Mouse (Mus musculus) bone marrow macrophage, adult 2 months (primary cell): ENCODE measurements around the gene Acer1. TPM values are rescaled to one million over a fixed set of nuclear protein-coding genes. Genes with fewer than 3 reads are reported as not detected.
"Not testable (repeated sequence)": the region's sequence is repeated elsewhere in the genome, so short reads cannot be mapped to it uniquely, and the experiment has no call there.

ENCODE experiments used
- H3K27ac ChIP-seq: 2 replicates; pipeline ENCODE4 v1.5.1; 2012; ENCODE audit warnings: low read depth, low read length; ENCODE audit not compliant: insufficient read depth
- H3K4me1 ChIP-seq: 2 replicates; pipeline ENCODE4 v1.6.1; 2012; ENCODE audit warnings: low read length; ENCODE audit not compliant: control insufficient read depth, insufficient read depth
- H3K4me3 ChIP-seq: 2 replicates; pipeline ENCODE4 v1.5.1; 2012; ENCODE audit warnings: mild to moderate bottlenecking, low read length, moderate library complexity; ENCODE audit not compliant: insufficient read depth
- CTCF ChIP-seq: IDR thresholded peaks from 2 replicates; pipeline ENCODE4 v1.5.1; 2012; ENCODE audit warnings: low read depth, mild to moderate bottlenecking, low read length, moderate library complexity
- POLR2A ChIP-seq: IDR thresholded peaks from 2 replicates; pipeline ENCODE4 v1.6.1; 2012; ENCODE audit warnings: mild to moderate bottlenecking, low read depth, low read length, borderline replicate concordance
- polyA plus RNA-seq: library from polyadenylated mRNA; stranded (reverse); fragments of >200 nt; gene quantifications from 2 replicates; pipeline ENCODE4 v1.2.4, GENCODE M21; 2012; ENCODE audit not compliant: missing spikeins, insufficient read depth, insufficient read length

Gene Acer1
- polyA plus RNA-seq, 1 experiment, result not detected

DNA sequence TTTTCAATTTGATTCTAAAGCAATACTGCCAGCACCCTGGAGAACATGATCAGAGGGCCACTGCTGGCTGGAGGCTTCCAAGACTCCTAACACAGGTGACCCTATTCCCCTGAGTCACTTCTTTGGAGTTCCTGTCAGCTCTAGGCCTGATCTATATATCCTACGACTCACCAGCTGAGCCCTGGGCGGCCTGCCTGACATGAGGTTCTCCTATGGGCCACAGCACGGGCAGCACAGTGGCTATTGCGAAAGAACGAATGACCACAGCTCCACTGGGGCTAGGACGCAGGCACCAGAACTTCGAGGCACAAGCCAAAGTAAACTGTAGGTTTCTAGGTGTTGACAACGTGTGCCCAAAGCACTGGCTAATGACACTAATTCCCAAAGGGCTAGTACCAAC lies 51.9 kb downstream of the Acer1 start:
- TF ChIP-seq POLR2A (no peak), CTCF (no peak)
- Histone ChIP-seq H3K4me1 (peaks cover 45% of the 10 kb centered on the region), H3K27ac (peak overlapping the region; percentile 33), H3K4me3 (no peak overlapping the region)

DNA sequence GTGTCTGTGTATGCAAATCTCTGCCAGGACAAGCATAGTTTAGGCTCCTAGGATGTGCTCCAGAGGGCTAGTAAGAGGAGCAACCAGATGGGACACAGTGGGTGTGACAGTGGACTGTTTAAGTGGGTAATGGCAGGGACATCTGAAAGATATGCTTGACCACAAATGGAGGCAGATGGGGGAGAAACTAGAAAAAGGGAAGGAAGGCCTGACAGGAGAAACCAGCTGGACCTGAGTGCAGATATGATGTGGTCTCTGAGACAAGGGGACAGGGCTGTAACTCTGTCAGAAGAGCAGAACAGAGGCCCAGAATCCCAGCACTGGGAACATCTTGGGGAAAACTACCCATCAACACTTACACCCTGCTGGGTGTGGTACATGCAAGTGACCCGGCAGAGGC lies 52.4 kb downstream of the Acer1 start:
- TF ChIP-seq POLR2A (no peak), CTCF (no peak)
- peak overlapping the region; percentile 33 for H3K27ac ChIP-seq
- no peak overlapping the region for H3K4me3 ChIP-seq
- H3K4me1 ChIP-seq, result peaks cover 45% of the 10 kb centered on the region

DNA sequence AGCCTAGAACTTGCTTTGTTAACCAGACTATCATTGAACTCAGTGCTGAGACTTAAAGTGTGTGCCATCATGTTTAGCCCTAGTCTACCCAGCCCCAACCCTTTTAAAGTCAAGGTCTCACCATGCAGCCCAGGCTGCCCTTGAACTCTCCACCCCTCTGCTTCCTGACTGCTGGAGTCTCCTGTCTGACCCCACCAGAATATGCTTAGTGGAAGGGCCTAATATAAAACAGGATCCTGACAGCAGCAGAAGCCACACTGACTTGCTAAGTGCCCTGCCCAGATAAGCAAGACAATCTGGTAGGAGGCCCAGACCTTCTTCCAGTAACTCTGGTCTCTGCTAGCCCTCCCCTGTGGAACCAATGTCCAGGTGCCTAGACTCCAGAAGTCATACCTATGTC lies 52.8 kb downstream of the Acer1 start:
- TF ChIP-seq POLR2A (no peak), CTCF (no peak)
- no peak overlapping the region for H3K4me3 ChIP-seq
- no peak overlapping the region for H3K27ac ChIP-seq
- H3K4me1 ChIP-seq, result peaks cover 40% of the 10 kb centered on the region

DNA sequence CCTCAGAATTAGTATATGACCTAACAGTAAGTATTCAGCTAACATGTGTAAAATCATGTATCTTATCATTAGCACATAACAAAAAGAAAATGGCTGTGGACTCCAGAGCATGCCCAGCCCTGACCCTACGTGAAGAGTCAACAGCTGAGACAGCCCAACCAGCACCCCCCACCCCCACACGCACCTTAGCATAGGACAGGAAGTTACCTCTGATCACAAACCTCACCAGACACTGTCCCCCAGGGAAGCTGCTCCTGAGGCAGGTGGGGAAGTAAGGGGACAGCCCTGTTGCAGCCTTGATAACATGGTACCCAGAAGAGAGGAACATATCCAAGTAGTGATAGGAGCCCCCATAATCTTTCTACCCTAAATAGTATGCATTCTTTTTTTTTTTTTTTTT lies 55.9 kb downstream of the Acer1 start:
- Histone ChIP-seq H3K27ac (no peak overlapping the region), H3K4me1 (peaks cover 37% of the 10 kb centered on the region), H3K4me3 (no peak overlapping the region)
- no peak for TF ChIP-seq POLR2A
- TF ChIP-seq CTCF, result no peak

DNA sequence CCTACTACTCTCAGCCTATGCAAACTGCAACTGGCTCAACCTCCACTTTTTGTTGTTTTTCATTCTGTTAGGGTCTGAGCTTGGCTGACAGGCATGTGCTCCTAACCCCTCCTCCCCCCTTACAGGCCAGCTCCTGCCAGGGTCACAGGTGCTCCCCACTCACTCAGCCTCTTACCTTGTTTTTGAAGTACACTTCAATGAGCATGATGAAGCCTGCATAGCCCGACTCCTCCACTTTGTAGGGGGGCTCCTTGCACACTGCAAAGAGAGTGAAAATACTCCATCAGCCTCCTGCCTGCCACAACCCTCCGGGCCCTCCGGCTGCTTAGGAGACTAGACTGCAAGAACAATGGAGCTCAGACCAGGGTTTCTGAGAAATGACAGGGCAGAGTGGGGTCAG lies 62.2 kb downstream of the Acer1 start:
- TF ChIP-seq POLR2A (no peak), CTCF (no peak)
- Histone ChIP-seq H3K27ac (no peak overlapping the region), H3K4me3 (no peak overlapping the region), H3K4me1 (no peaks in the 10 kb centered on the region)

DNA sequence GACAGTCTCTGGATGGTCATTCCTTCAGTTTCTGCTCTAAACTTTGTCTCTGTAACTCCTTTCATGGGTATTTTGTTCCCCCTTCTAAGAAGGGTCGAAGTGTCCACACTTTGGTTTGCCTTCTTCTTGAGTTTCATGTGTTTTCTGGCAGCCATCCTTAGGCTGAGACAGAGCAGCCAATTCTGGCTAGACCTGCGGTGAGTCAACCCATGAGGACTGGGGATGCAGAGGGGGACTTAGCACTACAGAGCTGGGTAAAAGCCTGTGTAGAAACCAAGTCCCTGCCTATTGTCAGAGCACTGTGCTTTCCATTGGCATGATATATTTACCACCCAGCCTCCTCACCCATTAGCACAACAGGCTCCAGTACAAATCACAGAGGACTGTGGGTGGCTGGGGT lies 64.8 kb downstream of the Acer1 start:
- no peak overlapping the region for H3K27ac ChIP-seq
- no peaks in the 10 kb centered on the region for H3K4me1 ChIP-seq
- no peak for TF ChIP-seq POLR2A
- TF ChIP-seq CTCF, result no peak
- no peak overlapping the region for H3K4me3 ChIP-seq

DNA sequence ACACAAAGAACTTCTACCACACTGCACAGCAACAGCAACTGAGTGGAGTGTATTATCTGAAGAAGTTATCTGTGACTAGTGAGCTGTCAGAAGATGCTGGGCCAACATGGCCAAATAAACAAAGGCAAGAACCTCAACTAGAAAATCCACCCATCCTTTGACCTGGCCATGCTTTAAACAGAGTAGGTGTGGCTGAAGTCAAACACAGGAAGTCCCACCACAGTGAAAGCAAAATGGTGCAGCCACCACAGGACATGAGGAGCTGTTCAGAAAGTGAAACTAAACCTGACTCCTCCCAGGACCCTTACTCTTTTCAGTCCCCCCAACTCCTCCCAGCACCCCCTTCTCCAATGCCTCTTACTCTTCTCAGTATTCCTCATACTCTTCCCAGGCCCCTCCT lies 68.5 kb downstream of the Acer1 start:
- no peak for TF ChIP-seq CTCF
- H3K27ac ChIP-seq, result no peak overlapping the region
- no peak overlapping the region for H3K4me3 ChIP-seq
- H3K4me1 ChIP-seq, result no peaks in the 10 kb centered on the region

DNA sequence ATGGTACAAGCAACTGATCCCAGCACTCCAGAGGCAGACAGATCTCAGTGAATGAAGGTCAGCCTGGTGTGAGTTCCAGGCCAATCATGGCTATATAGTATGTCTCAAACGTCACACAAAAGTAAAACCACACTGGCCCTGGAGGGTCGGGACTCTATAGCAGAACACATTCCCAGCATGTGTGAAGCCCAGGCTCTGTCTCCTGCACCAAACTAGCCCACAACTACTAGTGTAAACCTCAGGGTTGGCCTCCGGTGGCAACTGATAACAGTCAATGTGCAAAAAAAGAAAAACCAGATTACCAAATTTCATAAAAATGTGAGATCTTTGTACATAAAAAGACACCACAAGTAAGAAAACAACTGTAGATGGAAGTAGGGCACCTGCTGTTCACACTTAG lies 68.9 kb downstream of the Acer1 start:
- H3K27ac ChIP-seq, result no peak overlapping the region
- H3K4me3 ChIP-seq, result no peak overlapping the region
- TF ChIP-seq POLR2A, result no peak
- TF ChIP-seq CTCF, result no peak
- H3K4me1 ChIP-seq, result no peaks in the 10 kb centered on the region

DNA sequence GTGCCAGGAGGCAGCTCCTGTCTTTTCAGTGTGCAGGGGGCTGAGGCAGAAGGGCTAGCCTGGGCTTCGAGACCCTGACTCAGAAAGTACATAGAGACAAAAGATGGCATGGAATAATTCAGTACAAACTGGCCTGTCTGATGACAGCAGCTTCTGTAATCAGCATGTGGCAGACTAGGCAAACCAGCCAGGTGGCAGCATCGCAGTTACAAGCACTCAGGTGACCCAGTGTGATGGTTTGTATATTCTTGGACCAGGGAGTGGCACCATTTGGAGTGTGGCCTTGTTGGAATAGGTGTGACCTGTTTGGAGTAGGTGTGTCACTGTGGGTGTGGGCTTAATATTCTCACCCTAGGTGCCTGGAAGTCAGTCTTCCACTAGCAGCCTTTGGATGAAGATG lies 72.2 kb downstream of the Acer1 start:
- H3K27ac ChIP-seq, H3K4me3 ChIP-seq: not testable (repeated sequence)
- H3K4me1 ChIP-seq, result peaks cover 12% of the 10 kb centered on the region

DNA sequence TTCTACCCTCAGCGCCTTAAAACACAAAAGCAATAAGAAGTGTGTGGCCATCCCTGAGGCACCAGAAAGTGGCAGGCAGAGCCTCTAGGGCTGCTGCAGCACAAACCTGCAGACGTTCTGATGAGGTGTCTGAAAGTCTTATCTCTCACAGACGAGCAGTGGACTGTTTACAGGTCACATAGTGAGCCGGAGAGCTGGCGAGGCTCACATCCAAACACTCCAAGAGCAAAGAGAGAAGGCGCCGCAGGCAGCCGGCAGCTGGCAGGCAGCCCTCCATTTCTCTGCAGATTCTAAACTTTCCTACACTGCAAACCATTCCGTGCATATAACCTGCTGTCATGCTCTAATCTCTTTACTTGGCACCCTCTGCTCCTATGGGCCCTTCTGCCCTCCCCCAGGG lies 74.0 kb downstream of the Acer1 start:
- Histone ChIP-seq H3K27ac (no peak overlapping the region), H3K4me1 (peaks cover 12% of the 10 kb centered on the region), H3K4me3 (no peak overlapping the region)
- TF ChIP-seq POLR2A, result no peak
- TF ChIP-seq CTCF, result no peak

DNA sequence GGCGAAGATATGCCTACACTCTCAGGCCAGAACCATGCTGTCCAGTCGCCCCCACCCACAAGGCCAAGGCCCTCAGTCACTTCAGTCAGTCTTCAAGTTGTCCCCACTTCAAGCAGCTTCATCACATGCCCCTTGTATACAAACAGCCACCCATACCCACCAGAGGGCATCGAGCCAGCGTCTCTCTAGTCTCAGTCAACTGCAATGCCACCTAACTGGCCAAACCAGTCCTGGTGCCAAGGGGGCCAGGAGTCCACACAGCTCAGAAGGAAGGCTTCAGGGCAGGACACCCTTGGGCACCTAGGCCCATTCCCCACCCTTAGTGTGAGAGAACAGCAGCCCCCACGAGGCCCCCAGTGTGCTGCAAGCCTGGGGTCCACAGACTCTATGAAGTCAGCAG lies 74.8 kb downstream of the Acer1 start:
- no peak overlapping the region for H3K27ac ChIP-seq
- H3K4me1 ChIP-seq, result peaks cover 12% of the 10 kb centered on the region
- H3K4me3 ChIP-seq, result no peak overlapping the region
- TF ChIP-seq CTCF (no peak), POLR2A (no peak)

DNA sequence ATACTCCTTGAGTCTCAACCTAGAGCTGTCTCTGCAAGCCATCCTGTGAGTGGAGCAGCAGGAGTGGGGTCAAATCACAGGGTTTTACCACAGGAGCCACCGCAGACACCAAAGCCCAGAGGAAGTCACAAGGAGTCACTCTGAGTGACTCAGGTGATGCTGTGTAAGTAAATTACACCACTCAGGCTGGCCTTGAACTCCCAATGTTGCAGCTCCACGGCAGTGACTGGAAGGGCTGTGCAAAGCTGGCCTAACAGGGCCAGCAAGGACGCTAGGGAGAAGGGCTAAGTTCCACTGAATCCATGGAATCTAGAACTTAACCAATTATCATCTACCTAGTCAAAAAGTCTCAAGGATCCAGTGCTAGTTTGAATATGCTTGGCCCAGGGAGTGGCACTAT lies 75.8 kb downstream of the Acer1 start:
- H3K27ac ChIP-seq, result no peak overlapping the region
- no peak overlapping the region for H3K4me3 ChIP-seq
- TF ChIP-seq POLR2A (no peak), CTCF (no peak)
- peaks cover 12% of the 10 kb centered on the region for H3K4me1 ChIP-seq

Other genes starting within 250 kb of the Acer1 start
- 0.55 and 0.80 TPM in 2 replicates for gene Nrtn, start 224.6 kb downstream of the Acer1 start, polyA plus RNA-seq
- gene Dus3l, start 217.4 kb downstream of the Acer1 start, polyA plus RNA-seq, result 21.4 and 24.9 TPM in 2 replicates
- gene Prr22, start 211.9 kb downstream of the Acer1 start, polyA plus RNA-seq, result not detected in 2 replicates
- gene Rfx2, start 151.1 kb downstream of the Acer1 start, polyA plus RNA-seq, result 1.1 and 1.2 TPM in 2 replicates
- not detected in 2 replicates for gene Acsbg2, start 107.7 kb downstream of the Acer1 start, polyA plus RNA-seq
- gene 1700061G19Rik, start 106.6 kb downstream of the Acer1 start, polyA plus RNA-seq, result not detected in 2 replicates
- 10.8 and 15.5 TPM in 2 replicates for gene Mllt1, start 46.7 kb downstream of the Acer1 start, polyA plus RNA-seq
- 18.1 and 19.6 TPM in 2 replicates for gene Clpp, start 8.2 kb upstream of the Acer1 start, polyA plus RNA-seq
- 12.5 and 13.6 TPM in 2 replicates for gene Alkbh7, start 15.2 kb upstream of the Acer1 start, polyA plus RNA-seq
- gene Pspn, start 17.9 kb upstream of the Acer1 start, polyA plus RNA-seq, result not detected in 2 replicates
- gene Gtf2f1, start 29.2 kb upstream of the Acer1 start, polyA plus RNA-seq, result 57.7 and 61.5 TPM in 2 replicates
- not detected in 2 replicates for gene Gm17949, start 29.3 kb upstream of the Acer1 start, polyA plus RNA-seq
- gene Khsrp, start 49.4 kb upstream of the Acer1 start, polyA plus RNA-seq, result 75.7 and 76.5 TPM in 2 replicates
- not detected in 2 replicates for gene Slc25a41, start 59.5 kb upstream of the Acer1 start, polyA plus RNA-seq
- gene Crb3, start 77.0 kb upstream of the Acer1 start, polyA plus RNA-seq, result not detected in 2 replicates
- gene Slc25a23, start 77.7 kb upstream of the Acer1 start, polyA plus RNA-seq, result 15.9 and 19.0 TPM in 2 replicates
- gene Dennd1c, start 96.4 kb upstream of the Acer1 start, polyA plus RNA-seq, result 145 and 164 TPM in 2 replicates
- gene Tubb4a, start 105.7 kb upstream of the Acer1 start, polyA plus RNA-seq, result 0.59 and 0.91 TPM in 2 replicates
- gene Tnfsf9, start 123.2 kb upstream of the Acer1 start, polyA plus RNA-seq, result 6.0 and 6.9 TPM in 2 replicates
- gene Cd70, start 167.7 kb upstream of the Acer1 start, polyA plus RNA-seq, result not detected in 2 replicates
- 3.5 and 3.8 TPM in 2 replicates for gene Tnfsf14, start 212.1 kb upstream of the Acer1 start, polyA plus RNA-seq
- gene C3, start 246.0 kb upstream of the Acer1 start, polyA plus RNA-seq, result 89.2 and 101 TPM in 2 replicates